Mouse (Mus musculus) midbrain, postnatal 0 days (tissue): ENCODE data around the gene Lasp1. TPM values are rescaled to one million over a fixed set of nuclear protein-coding genes. Genes with fewer than 3 reads are reported as not detected.

ENCODE experiments used
- ATAC-seq: fragments of 200-750 bp; cut with Nextera tagmentation; 2 replicates; pipeline ENCODE4 v1.8.0; 2017; ENCODE audit warnings: moderate number of reproducible peaks, mild to moderate bottlenecking, moderate TSS enrichment, moderate library complexity; ENCODE audit not compliant: low FRiP score
- DNase-seq: peaks from one replicate; pipeline ENCODE4 v3.0.0-alpha.2; 2015; ENCODE audit warnings: low spot score
- H3K27ac ChIP-seq: fragments of 300-500 bp; sonication (generic); 2 replicates; pipeline ENCODE4 v1.5.1; 2014; ENCODE audit warnings: low read depth, mild to moderate bottlenecking, low read length, mixed read lengths
- H3K27me3 ChIP-seq: fragments of 300-500 bp; sonication (generic); 2 replicates; pipeline ENCODE4 v1.6.1; 2014; ENCODE audit warnings: low read length, control low read depth, mixed read lengths; ENCODE audit not compliant: insufficient read depth
- H3K36me3 ChIP-seq: fragments of 300-500 bp; sonication (generic); 2 replicates; pipeline ENCODE4 v1.6.1; 2014; ENCODE audit warnings: low read length, control low read depth, mixed read lengths; ENCODE audit not compliant: insufficient read depth
- H3K4me1 ChIP-seq: fragments of 300-500 bp; sonication (generic); 2 replicates; pipeline ENCODE4 v1.6.1; 2014; ENCODE audit warnings: mild to moderate bottlenecking, control low read depth, antibody characterized with exemption, low read length, mixed read lengths; ENCODE audit not compliant: insufficient read depth
- H3K4me2 ChIP-seq: fragments of 300-500 bp; sonication (generic); 2 replicates; pipeline ENCODE4 v1.6.1; 2014; ENCODE audit warnings: low read depth, mild to moderate bottlenecking, low read length, mixed read lengths; ENCODE audit not compliant: poor library complexity, severe bottlenecking
- H3K4me3 ChIP-seq: fragments of 300-500 bp; sonication (generic); 2 replicates; pipeline ENCODE4 v1.5.1; 2014; ENCODE audit warnings: low read depth, mild to moderate bottlenecking, low read length, moderate library complexity
- H3K9ac ChIP-seq: fragments of 300-500 bp; sonication (generic); replicated peaks from 2 replicates; pipeline ENCODE4 v1.6.1; 2014; ENCODE audit warnings: mild to moderate bottlenecking, low read length, moderate library complexity, mixed read lengths; ENCODE audit not compliant: poor library complexity, severe bottlenecking
- H3K9me3 ChIP-seq: fragments of 300-500 bp; sonication (generic); 2 replicates; pipeline ENCODE4 v1.6.1; 2016; ENCODE audit warnings: low read length, control low read depth
- CTCF ChIP-seq: IDR thresholded peaks from 2 replicates; pipeline ENCODE4 v1.5.1; 2016; ENCODE audit warnings: antibody characterized with exemption, mild to moderate bottlenecking
- WGBS: fragments of 180-500 bp; shearing (Covaris S2); extraction: QIAGEN DNeasy Blood & Tissue Kit; methylation state at CpG from one replicate; pipeline ENCODE4 v1.1.7; 2014; 5-methylcytosine and 5-hydroxymethylcytosine counted together
- polyA plus RNA-seq: library from polyadenylated mRNA; unstranded; fragments of >200 nt; fragmentation: Nextera tagmentation; extraction: Ambion mirVana; gene quantifications from 2 replicates; pipeline ENCODE4 v1.2.1, GENCODE M21; 2015
- total RNA-seq: library from RNA; depleted of rRNA; stranded (reverse); fragments of >200 nt; gene quantifications from 2 replicates; pipeline ENCODE4 v1.2.3, GENCODE M21; 2014; rRNA removed

Gene Lasp1
- total RNA-seq (206 and 216 TPM in 2 replicates), polyA plus RNA-seq (174 and 179 TPM in 2 replicates)

DNA sequence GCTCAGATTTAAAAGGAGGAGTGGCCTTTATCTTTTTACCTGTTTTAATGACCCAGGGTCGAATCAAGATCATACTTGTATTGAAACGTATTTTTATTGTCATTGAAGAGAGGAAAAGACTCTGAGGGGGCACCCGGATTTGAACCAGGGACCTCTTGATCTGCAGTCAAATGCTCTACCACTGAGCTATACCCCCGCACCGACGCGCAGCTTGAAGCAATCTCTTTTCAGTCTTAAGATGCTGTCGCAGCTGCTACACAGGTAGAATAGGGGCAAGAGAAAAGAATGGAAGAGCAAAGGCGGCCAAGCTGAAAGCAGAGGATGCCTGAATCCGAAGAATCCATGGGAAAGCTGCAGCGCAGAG lies at the start of gene Lasp1:
Lasp1 (plus strand) TSS at position 219 of the 364 bp plus-strand sequence.
- Histone ChIP-seq H3K27me3 (no peaks in the 10 kb centered on the region), H3K36me3 (no peaks in the 10 kb centered on the region), H3K4me1 (peaks cover 10% of the 10 kb centered on the region), H3K9me3 (no peaks in the 10 kb centered on the region), H3K27ac (peak within 1 kb of the TSS; percentile 95), H3K9ac (peak within 1 kb of the TSS; percentile 85), H3K4me2 (peak within 1 kb of the TSS; percentile 71), H3K4me3 (peak within 1 kb of the TSS; percentile 89)
- DNase-seq (peak; percentile 91), ATAC-seq (peak; percentile 67)
- TF ChIP-seq CTCF = no peak
- WGBS = under 1% methylated on average over 11 of the region's 11 CpGs

DNA sequence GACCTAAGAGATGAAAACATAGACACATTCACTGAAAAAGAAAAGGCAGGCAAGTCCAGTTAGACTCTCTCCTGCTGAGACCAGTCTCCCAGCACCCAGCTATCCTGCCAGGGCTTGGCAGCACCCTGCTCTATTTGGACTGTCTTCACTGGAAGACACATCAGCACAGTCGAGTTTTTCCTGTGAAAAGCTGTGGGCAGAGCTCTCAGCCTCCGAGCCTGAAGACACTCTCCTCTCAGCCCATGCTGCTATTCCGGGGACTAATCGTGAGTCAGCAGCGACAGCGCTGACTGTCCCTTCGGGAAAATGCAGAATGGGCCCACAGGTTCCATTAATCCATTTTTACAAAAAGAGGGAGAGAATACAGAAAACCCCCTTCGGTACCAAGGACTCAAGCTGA lies 45.5 kb upstream of the Lasp1 start:
- no peak for TF ChIP-seq CTCF
- Histone ChIP-seq H3K9me3 (no peaks in the 10 kb centered on the region), H3K4me1 (no peaks in the 10 kb centered on the region), H3K36me3 (peaks cover 65% of the 10 kb centered on the region), H3K9ac (no peak overlapping the region), H3K27me3 (no peaks in the 10 kb centered on the region), H3K4me2 (no peak overlapping the region), H3K4me3 (no peak overlapping the region), H3K27ac (no peak overlapping the region)
- no peak for ATAC-seq
- 97% methylated on average over 8 of the region's 8 CpGs for WGBS
- DNase-seq = no peak

DNA sequence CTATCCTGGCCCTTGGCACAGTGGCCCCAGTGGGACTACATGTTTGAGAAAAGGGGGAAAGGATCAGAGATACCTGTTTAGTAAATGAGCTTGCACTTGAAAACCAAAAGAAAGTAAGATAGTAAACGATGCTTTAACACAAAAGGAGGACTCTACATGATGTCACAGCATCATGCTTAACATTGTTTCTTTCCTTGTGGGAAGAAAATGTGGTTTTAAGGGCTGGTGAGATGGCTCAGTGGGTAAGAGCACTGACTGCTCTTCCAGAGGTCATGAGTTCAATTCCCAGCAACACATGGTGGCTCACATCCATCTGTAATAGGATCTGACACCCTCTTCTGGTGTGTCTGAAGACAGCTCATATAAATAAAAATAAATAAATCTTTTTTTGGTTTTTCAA lies 40.7 kb upstream of the Lasp1 start:
- Histone ChIP-seq H3K4me3 (no peak overlapping the region), H3K9me3 (no peaks in the 10 kb centered on the region), H3K27me3 (no peaks in the 10 kb centered on the region), H3K4me2 (no peak overlapping the region), H3K36me3 (peaks cover 42% of the 10 kb centered on the region), H3K9ac (no peak overlapping the region), H3K4me1 (no peaks in the 10 kb centered on the region), H3K27ac (no peak overlapping the region)
- WGBS = 93% methylated on average over 1 of the region's 1 CpGs
- DNase-seq = no peak
- ATAC-seq = no peak
- no peak for TF ChIP-seq CTCF

DNA sequence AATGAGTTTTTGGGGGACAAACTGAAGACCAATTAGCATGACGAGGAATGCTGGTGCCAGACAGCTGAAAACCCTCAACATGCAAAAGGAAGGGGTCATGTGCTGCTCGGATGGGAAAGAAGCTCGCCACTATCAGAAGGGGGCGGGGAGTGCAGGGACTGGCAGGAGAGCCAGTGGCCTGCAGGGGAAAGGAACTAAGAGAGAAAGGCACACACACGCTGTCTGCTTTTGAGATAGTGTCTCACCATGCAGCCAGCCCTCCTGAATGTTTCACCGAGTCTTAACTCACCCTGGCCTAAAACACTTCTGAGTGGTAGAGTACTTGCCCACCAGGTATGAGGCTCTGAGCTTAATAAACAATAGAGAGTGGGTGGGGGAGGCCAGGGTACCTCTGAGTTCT lies 39.9 kb upstream of the Lasp1 start:
- Histone ChIP-seq H3K9me3 (no peaks in the 10 kb centered on the region), H3K36me3 (peaks cover 36% of the 10 kb centered on the region), H3K27ac (no peak overlapping the region), H3K4me1 (no peaks in the 10 kb centered on the region), H3K4me3 (no peak overlapping the region), H3K9ac (no peak overlapping the region), H3K4me2 (no peak overlapping the region), H3K27me3 (no peaks in the 10 kb centered on the region)
- no peak for TF ChIP-seq CTCF
- WGBS = 84% methylated on average over 6 of the region's 6 CpGs
- ATAC-seq (no peak), DNase-seq (no peak)

DNA sequence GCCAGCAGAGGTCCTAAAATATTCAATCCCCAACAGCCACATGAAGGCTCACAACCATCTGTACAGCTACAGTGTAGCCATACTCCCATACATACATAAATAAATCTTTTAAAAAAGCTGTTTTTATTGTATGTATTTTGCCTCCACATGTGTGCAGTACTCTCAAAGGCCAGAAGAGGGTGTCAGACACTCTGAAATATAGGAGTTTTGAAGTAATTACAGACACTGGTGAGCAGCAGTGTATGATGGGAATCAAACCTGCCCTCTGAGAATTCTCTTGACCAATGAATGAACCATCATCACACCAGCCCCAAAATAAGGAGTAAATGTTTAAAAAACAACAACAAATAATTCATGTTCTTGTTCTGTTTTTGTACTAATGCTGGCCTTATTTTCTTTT lies 37.2 kb upstream of the Lasp1 start:
- peaks cover 22% of the 10 kb centered on the region for H3K36me3 ChIP-seq
- peak; percentile 44 for DNase-seq

GRCm38 (mm10) chr11:97766154-97766881 lies 32.5 kb upstream of the Lasp1 start, which contains the start of gene Cwc25:
Cwc25 (minus strand) TSS chr11:97766556.
- DNase-seq (peak; percentile 98), ATAC-seq (peak; percentile 91)
- TF ChIP-seq CTCF = 0 out of 2 replicates have a peak, but pooled peaks have one; percentile 2
- Histone ChIP-seq H3K27me3 (no peaks in the 10 kb centered on the region), H3K27ac (peak within 1 kb of the TSS; percentile 82), H3K36me3 (peaks cover 10% of the 10 kb centered on the region), H3K9ac (peak within 1 kb of the TSS; percentile 84), H3K4me1 (peaks cover 10% of the 10 kb centered on the region; the same call in 1 of the 2 replicates), H3K9me3 (no peaks in the 10 kb centered on the region), H3K4me3 (peak within 1 kb of the TSS; percentile 90), H3K4me2 (peak within 1 kb of the TSS; percentile 81)
- WGBS = under 1% methylated on average over 38 of the region's 38 CpGs

More for the DNA sequence above, 37.2 kb upstream of the Lasp1 start:
- H3K4me1 ChIP-seq = peaks cover 10% of the 10 kb centered on the region; the same call in 1 of the 2 replicates
- no peak overlapping the region for H3K4me2 ChIP-seq
- no peak overlapping the region for H3K9ac ChIP-seq
- peak; percentile 61 for TF ChIP-seq CTCF
- no peaks in the 10 kb centered on the region for H3K9me3 ChIP-seq
- ATAC-seq = no peak
- H3K27me3 ChIP-seq = no peaks in the 10 kb centered on the region
- no peak overlapping the region for H3K27ac ChIP-seq
- no peak overlapping the region for H3K4me3 ChIP-seq
